Mouse (Mus musculus): ENCODE data around the gene Gm45062.

GRCm38 (mm10) chr6:8495109-8495826 is 236.0 kb downstream of the Gm45062 start:
- no peak for TF ChIP-seq CTCF (IDR thresholded peaks at IDR 0.05)
- no peak for TF ChIP-seq EP300 (IDR thresholded peaks at IDR 0.05)
